Comparison of ENCODE assay signal across 8 mouse cellular contexts in genomic region chr7:30553021-30553589, GRCm38 (mm10). TPM values are rescaled to one million over a fixed set of nuclear protein-coding genes. Genes with fewer than 3 reads are reported as not detected.
DNase-seq lines count a peak whose midpoint lies in the region; ATAC-seq and TF ChIP-seq lines count a peak whose summit lies in the region.

No protein-coding gene starts in this region.

- no peak for ATAC-seq in liver, embryonic 14.5 days (ENCODE audit: insufficient read depth)
- no peak for ATAC-seq in neural tube, embryonic 15.5 days (ENCODE audit: low FRiP score)

- peak overlapping the region; percentile 83 to 90 for H3K4me3 ChIP-seq in liver, embryonic 14.5 days (ENCODE audit: insufficient read depth in 1 of 2, low read depth in 2 of 2, low read length in 2 of 2)
- peak overlapping the region; percentile 76 for H3K4me3 ChIP-seq in neural tube, embryonic 15.5 days (replicated peaks)

- H3K27me3 ChIP-seq in liver, embryonic 14.5 days (ENCODE audit: control insufficient read depth, insufficient read depth, low read length): no peaks in the 10 kb centered on the region
- peaks cover 5% of the 10 kb centered on the region; the same call in 1 of the 2 replicates for H3K27me3 ChIP-seq in neural tube, embryonic 15.5 days (replicated peaks)

- intact Hi-C loops in left cerebral cortex, postnatal 14 days (cut with DNase I): loop anchor here (5.0 kb wide), 1 partner anchor 61 kb away; the partner anchor contains the start of gene Prodh2

- peak overlapping the region; percentile 96 for H3K9ac ChIP-seq in liver, embryonic 14.5 days (replicated peaks)
- H3K9ac ChIP-seq in neural tube, embryonic 15.5 days (replicated peaks): peak overlapping the region; percentile 46

- 4% methylated on average over 23 of the region's 23 CpGs for WGBS in liver, embryonic 14.5 days (ENCODE audit: insufficient replicate concordance)
- WGBS in neural tube, embryonic 15.5 days: 4% methylated on average over 23 of the region's 23 CpGs

- H3K36me3 ChIP-seq in liver, embryonic 14.5 days (replicated peaks; ENCODE audit: control insufficient read depth, insufficient read depth, low read depth): peaks cover 19% of the 10 kb centered on the region
- peaks cover 42% of the 10 kb centered on the region for H3K36me3 ChIP-seq in neural tube, embryonic 15.5 days

- peak overlapping the region; percentile 95 for H3K27ac ChIP-seq in liver, embryonic 14.5 days
- H3K27ac ChIP-seq in neural tube, embryonic 15.5 days (replicated peaks): peak overlapping the region; percentile 98

- TF ChIP-seq EP300 in liver, embryonic 14.5 days (IDR thresholded peaks at IDR 0.05; ENCODE audit: low read depth): no peak

- H3K4me1 ChIP-seq in liver, embryonic 14.5 days (replicated peaks; ENCODE audit: control insufficient read depth in 2 of 2, insufficient read depth in 2 of 2, low read length in 1 of 2): peaks cover 7% of the 10 kb centered on the region in 2 experiments
- peaks cover 24% of the 10 kb centered on the region for H3K4me1 ChIP-seq in neural tube, embryonic 15.5 days

- peak overlapping the region; percentile 99 for H3K4me2 ChIP-seq in liver, embryonic 14.5 days (ENCODE audit: low read depth)
- peak overlapping the region; percentile 79 for H3K4me2 ChIP-seq in neural tube, embryonic 15.5 days

- no peaks in the 10 kb centered on the region for H3K9me3 ChIP-seq in liver, embryonic 14.5 days (ENCODE audit: control insufficient read depth, low read length)
- no peaks in the 10 kb centered on the region for H3K9me3 ChIP-seq in neural tube, embryonic 15.5 days (replicated peaks)

- TF ChIP-seq CTCF in liver, embryonic 14.5 days (IDR thresholded peaks at IDR 0.05; ENCODE audit: low read depth): no peak

- peak; percentile 37 to 56 for DNase-seq in layer of hippocampus, postnatal 10 days (ENCODE audit: low spot score in 2 of 2)
- DNase-seq in layer of hippocampus, postnatal 14 days (ENCODE audit: low spot score in 2 of 2): no peak
- peak; percentile 81 for DNase-seq in cerebellum, adult 9-11 months
- peak; percentile 70 for DNase-seq in gastrocnemius, postnatal 25 days
- DNase-seq in induced T-regulatory cell, adult 2 months (ENCODE audit: low read depth): peak; percentile 60
- DNase-seq in liver, embryonic 14.5 days (ENCODE audit: low read depth in 3 of 3, low spot score in 3 of 3): no peak
- no peak for DNase-seq in left cerebral cortex, postnatal 14 days (ENCODE audit: low spot score in 2 of 2)

RNA-seq across cellular contexts. Expression of gene Proser3, which starts 1.0 kb away (rescaled TPM):
- 1 to 10 TPM; 3.4 to 4.4 TPM for total RNA-seq in layer of hippocampus, postnatal 10 days (2021)
- total RNA-seq in layer of hippocampus, postnatal 14 days (2021): 1 to 10 TPM; 4.9 to 5.9 TPM
- 1 to 10 TPM; 3.0 to 6.4 TPM for total RNA-seq in gastrocnemius, postnatal 25 days (2021)
- polyA plus RNA-seq in liver, embryonic 14.5 days (2012; rRNA removed): 6.5 and 6.8 TPM in 2 replicates
- polyA plus RNA-seq in liver, embryonic 14.5 days (2014; fragmentation: Nextera tagmentation; extraction: Ambion mirVana): 1.3 and 2.8 TPM in 2 replicates
- polyA plus RNA-seq in neural tube, embryonic 15.5 days (2015; fragmentation: Nextera tagmentation; extraction: Ambion mirVana): 7.9 and 8.6 TPM in 2 replicates
- 1 to 10 TPM; 2.7 to 3.8 TPM for total RNA-seq in left cerebral cortex, postnatal 14 days (2021)

RNA-seq across cellular contexts. Expression of gene Hspb6, which starts 1.1 kb away (rescaled TPM):
- total RNA-seq in layer of hippocampus, postnatal 10 days (2021): 1 to 10 TPM; 5.3 to 5.6 TPM
- 1 to 10 TPM; 6.2 to 6.6 TPM for total RNA-seq in layer of hippocampus, postnatal 14 days (2021)
- 1,000 to 10,000 TPM; 1,175 to 3,096 TPM for total RNA-seq in gastrocnemius, postnatal 25 days (2021)
- 4.2 and 5.5 TPM in 2 replicates for polyA plus RNA-seq in liver, embryonic 14.5 days (2012; rRNA removed)
- 3.0 and 3.6 TPM in 2 replicates for polyA plus RNA-seq in liver, embryonic 14.5 days (2014; fragmentation: Nextera tagmentation; extraction: Ambion mirVana)
- polyA plus RNA-seq in neural tube, embryonic 15.5 days (2015; fragmentation: Nextera tagmentation; extraction: Ambion mirVana): 8.6 and 11.7 TPM in 2 replicates
- 10 to 100 TPM in 1 of 2 experiments, 1 to 10 TPM in 1; 5.3 to 10.8 TPM for total RNA-seq in left cerebral cortex, postnatal 14 days (2021)

RNA-seq across cellular contexts. Expression of gene Lin37, which starts 6.5 kb away (rescaled TPM):
- total RNA-seq in layer of hippocampus, postnatal 10 days (2021): 10 to 100 TPM; 28.2 to 36.6 TPM
- 10 to 100 TPM; 34.1 to 43.4 TPM for total RNA-seq in layer of hippocampus, postnatal 14 days (2021)
- 10 to 100 TPM in 1 of 2 experiments, 1 to 10 TPM in 1; 8.4 to 10.3 TPM for total RNA-seq in gastrocnemius, postnatal 25 days (2021)
- 15.3 and 17.6 TPM in 2 replicates for polyA plus RNA-seq in liver, embryonic 14.5 days (2012; rRNA removed)
- polyA plus RNA-seq in liver, embryonic 14.5 days (2014; fragmentation: Nextera tagmentation; extraction: Ambion mirVana): 21.2 and 22.0 TPM in 2 replicates
- polyA plus RNA-seq in neural tube, embryonic 15.5 days (2015; fragmentation: Nextera tagmentation; extraction: Ambion mirVana): 55.6 and 61.8 TPM in 2 replicates
- 10 to 100 TPM; 37.5 to 39.0 TPM for total RNA-seq in left cerebral cortex, postnatal 14 days (2021)

RNA-seq across cellular contexts. Expression of gene U2af1l4, which starts 10.0 kb away (rescaled TPM):
- 10 to 100 TPM; 49.4 to 52.5 TPM for total RNA-seq in layer of hippocampus, postnatal 10 days (2021)
- total RNA-seq in layer of hippocampus, postnatal 14 days (2021): 10 to 100 TPM; 57.4 to 62.5 TPM
- total RNA-seq in gastrocnemius, postnatal 25 days (2021): 10 to 100 TPM; 54.1 to 55.6 TPM
- 19.5 and 28.1 TPM in 2 replicates for polyA plus RNA-seq in liver, embryonic 14.5 days (2012; rRNA removed)
- 40.7 and 44.0 TPM in 2 replicates for polyA plus RNA-seq in liver, embryonic 14.5 days (2014; fragmentation: Nextera tagmentation; extraction: Ambion mirVana)
- 84.2 and 95.2 TPM in 2 replicates for polyA plus RNA-seq in neural tube, embryonic 15.5 days (2015; fragmentation: Nextera tagmentation; extraction: Ambion mirVana)
- 10 to 100 TPM; 60.2 to 61.4 TPM for total RNA-seq in left cerebral cortex, postnatal 14 days (2021)

RNA-seq across cellular contexts. Expression of gene Gm49396, which starts 10.0 kb away (rescaled TPM):
- 1 to 10 TPM; 4.8 to 5.8 TPM for total RNA-seq in layer of hippocampus, postnatal 10 days (2021)
- total RNA-seq in layer of hippocampus, postnatal 14 days (2021): 1 to 10 TPM; 4.7 to 5.3 TPM
- 1 to 10 TPM; 1.6 to 2.2 TPM for total RNA-seq in gastrocnemius, postnatal 25 days (2021)
- polyA plus RNA-seq in liver, embryonic 14.5 days (2012; rRNA removed): 1.2 and 1.4 TPM in 2 replicates
- 0.71 and 0.99 TPM in 2 replicates for polyA plus RNA-seq in liver, embryonic 14.5 days (2014; fragmentation: Nextera tagmentation; extraction: Ambion mirVana)
- polyA plus RNA-seq in neural tube, embryonic 15.5 days (2015; fragmentation: Nextera tagmentation; extraction: Ambion mirVana): 14.6 and 14.8 TPM in 2 replicates
- 1 to 10 TPM; 3.8 to 4.6 TPM for total RNA-seq in left cerebral cortex, postnatal 14 days (2021)

Comparison
In these comparisons a context has a peak if more than half of its experiments do, and no peak if none do; other contexts are left out.
1. DNase-seq: peak in layer of hippocampus, postnatal 10 days (2 of 2), cerebellum, adult 9-11 months (single experiment), gastrocnemius, postnatal 25 days (single experiment) and induced T-regulatory cell, adult 2 months (single experiment); none in layer of hippocampus, postnatal 14 days (0 of 2), liver, embryonic 14.5 days (0 of 3) and left cerebral cortex, postnatal 14 days (0 of 2).
2. RNA of gene Hspb6, which starts 1.1 kb away (total RNA-seq): 1,175 to 3,096 TPM in gastrocnemius, postnatal 25 days; 5.3 to 10.8 TPM in left cerebral cortex, postnatal 14 days, 6.2 to 6.6 TPM in layer of hippocampus, postnatal 14 days and 5.3 to 5.6 TPM in layer of hippocampus, postnatal 10 days; every median in the first group is over 10 times any median in the second.